Mouse (Mus musculus) kidney, embryonic 14.5 days (tissue): ENCODE data around the gene Myl12a. TPM values are rescaled to one million over a fixed set of nuclear protein-coding genes. Genes with fewer than 3 reads are reported as not detected.
"Not testable (repeated sequence)": the region's sequence is repeated elsewhere in the genome, so short reads cannot be mapped to it uniquely, and the experiment has no call there.

ENCODE experiments used
- ATAC-seq: fragments of 200-750 bp; cut with Nextera tagmentation; 2 replicates; pipeline ENCODE4 v1.8.0; 2017; ENCODE audit warnings: moderate number of reproducible peaks, mild to moderate bottlenecking, moderate TSS enrichment, moderate library complexity; ENCODE audit not compliant: low FRiP score, low TSS enrichment
- H3K27ac ChIP-seq: fragments of 300-500 bp; sonication (generic); 2 replicates; pipeline ENCODE4 v1.5.1; 2014; ENCODE audit warnings: low read depth, mild to moderate bottlenecking, low read length, moderate library complexity, mixed read lengths
- H3K27me3 ChIP-seq: fragments of 300-500 bp; sonication (generic); 2 replicates; pipeline ENCODE4 v1.6.1; 2014; ENCODE audit warnings: mild to moderate bottlenecking, low read length; ENCODE audit not compliant: control insufficient read depth, insufficient read depth
- H3K36me3 ChIP-seq: fragments of 300-500 bp; sonication (generic); 2 replicates; pipeline ENCODE4 v1.6.1; 2014; ENCODE audit warnings: low read length, mixed read lengths; ENCODE audit not compliant: control insufficient read depth, insufficient read depth
- H3K4me1 ChIP-seq: fragments of 300-500 bp; sonication (generic); 2 replicates; pipeline ENCODE4 v1.6.1; 2014; ENCODE audit warnings: low read length, mixed read lengths; ENCODE audit not compliant: control insufficient read depth, insufficient read depth
- H3K4me2 ChIP-seq: fragments of 300-500 bp; sonication (generic); replicated peaks from 2 replicates; pipeline ENCODE4 v1.6.1; 2014; ENCODE audit warnings: low read depth, mild to moderate bottlenecking, low read length
- H3K4me3 ChIP-seq: fragments of 300-500 bp; sonication (generic); 2 replicates; pipeline ENCODE4 v1.5.1; 2014; ENCODE audit warnings: mild to moderate bottlenecking, low read length
- H3K9ac ChIP-seq: fragments of 300-500 bp; sonication (generic); 2 replicates; pipeline ENCODE4 v1.6.1; 2014; ENCODE audit warnings: low read depth, mild to moderate bottlenecking, low read length, moderate library complexity
- H3K9me3 ChIP-seq: fragments of 300-500 bp; sonication (generic); 2 replicates; pipeline ENCODE4 v1.6.1; 2016; ENCODE audit warnings: low read length; ENCODE audit not compliant: control insufficient read depth
- WGBS: fragments of 180-500 bp; shearing (Covaris S2); extraction: QIAGEN DNeasy Blood & Tissue Kit; methylation state at CpG from one replicate; pipeline ENCODE4 v1.1.7; 2014; 5-methylcytosine and 5-hydroxymethylcytosine counted together
- polyA plus RNA-seq: library from polyadenylated mRNA; unstranded; fragments of >200 nt; fragmentation: Nextera tagmentation; extraction: Ambion mirVana; gene quantifications from 2 replicates; pipeline ENCODE4 v1.2.1, GENCODE M21; 2014

Gene Myl12a
- polyA plus RNA-seq, 1 experiment from 2014 or later: 648 TPM

DNA sequence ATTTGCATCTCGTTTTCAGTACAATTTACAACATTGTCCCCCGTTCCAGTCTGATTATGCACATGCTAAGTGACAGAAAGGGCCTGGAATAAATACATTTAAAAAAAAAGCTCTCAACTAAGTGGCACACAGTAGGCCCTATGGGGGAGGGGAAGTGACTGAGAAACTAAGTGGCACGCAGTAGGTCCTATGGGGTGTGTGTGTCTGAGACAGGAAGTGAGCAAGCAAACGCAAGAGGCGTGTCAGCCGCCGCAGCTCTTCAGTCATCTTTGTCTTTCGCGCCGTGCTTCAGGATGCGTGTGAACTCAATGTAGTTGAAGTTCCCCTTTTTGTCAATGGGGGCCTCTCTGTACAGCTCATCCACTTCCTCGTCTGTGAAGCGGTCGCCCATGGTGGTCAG is 28.6 kb downstream of the Myl12a start:
- H3K27ac ChIP-seq, ATAC-seq, H3K27me3 ChIP-seq, H3K4me2 ChIP-seq, H3K9me3 ChIP-seq, H3K4me3 ChIP-seq, H3K9ac ChIP-seq, H3K4me1 ChIP-seq: not testable (repeated sequence)
- H3K36me3 ChIP-seq: peaks cover 41% of the 10 kb centered on the region
- 91% methylated on average over 14 of the region's 14 CpGs for WGBS

DNA sequence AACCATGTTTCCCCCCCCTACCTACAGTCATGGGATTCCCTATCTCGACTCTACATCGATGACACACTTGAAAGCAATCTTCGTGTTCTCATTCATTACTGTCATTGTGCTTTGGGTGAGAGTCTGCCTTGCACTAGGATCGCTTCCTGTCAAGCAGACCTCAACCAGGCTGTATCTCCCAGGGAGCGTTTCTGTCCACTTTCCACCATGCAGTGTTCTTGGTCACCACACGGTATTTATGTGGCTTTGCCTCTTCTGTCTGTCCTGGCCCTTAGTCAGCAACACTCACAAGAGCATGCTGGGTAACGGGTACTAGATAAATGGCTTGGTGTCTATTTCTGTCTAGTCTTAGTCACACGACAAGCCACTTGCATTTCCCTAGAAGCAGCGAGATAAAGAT is 29.3 kb downstream of the Myl12a start:
- 84% methylated on average over 9 of the region's 9 CpGs for WGBS
- no peak overlapping the region for H3K4me3 ChIP-seq
- no peak for ATAC-seq

DNA sequence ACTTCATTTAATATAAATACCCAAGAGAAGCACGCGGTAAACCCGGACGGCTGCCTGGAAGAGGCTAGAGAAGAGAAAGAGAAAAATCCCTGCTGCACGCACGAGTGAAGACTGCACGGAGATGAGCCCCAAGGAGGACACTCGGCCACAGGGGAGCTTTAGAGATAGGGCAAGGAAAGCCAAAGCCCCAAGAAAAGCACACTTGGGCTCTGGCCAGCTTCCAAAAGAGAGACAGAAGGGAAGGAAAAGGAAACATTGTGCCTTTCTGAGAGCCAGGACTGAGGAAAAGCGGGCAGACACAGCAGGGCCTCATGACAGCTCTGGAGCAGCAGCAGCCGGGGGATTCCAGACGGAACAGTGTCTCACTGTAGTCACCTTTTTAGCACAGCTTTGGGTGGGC is 31.5 kb downstream of the Myl12a start:
- H3K36me3 ChIP-seq: peaks cover 33% of the 10 kb centered on the region
- no peak for ATAC-seq
- no peak overlapping the region for H3K4me3 ChIP-seq
- no peak overlapping the region for H3K27ac ChIP-seq
- H3K9me3 ChIP-seq: no peaks in the 10 kb centered on the region
- no peak overlapping the region for H3K4me2 ChIP-seq
- no peaks in the 10 kb centered on the region for H3K27me3 ChIP-seq
- H3K4me1 ChIP-seq: no peaks in the 10 kb centered on the region
- 0 out of 2 replicates have a peak overlapping the region, but pooled peaks have one; percentile 2 for H3K9ac ChIP-seq
- WGBS: 79% methylated on average over 11 of the region's 11 CpGs

More for the DNA sequence above, 29.3 kb downstream of the Myl12a start:
- Histone ChIP-seq H3K9ac (no peak overlapping the region), H3K36me3 (peaks cover 41% of the 10 kb centered on the region), H3K4me2 (no peak overlapping the region), H3K27ac (no peak overlapping the region), H3K4me1 (no peaks in the 10 kb centered on the region), H3K27me3 (no peaks in the 10 kb centered on the region), H3K9me3 (no peaks in the 10 kb centered on the region)

DNA sequence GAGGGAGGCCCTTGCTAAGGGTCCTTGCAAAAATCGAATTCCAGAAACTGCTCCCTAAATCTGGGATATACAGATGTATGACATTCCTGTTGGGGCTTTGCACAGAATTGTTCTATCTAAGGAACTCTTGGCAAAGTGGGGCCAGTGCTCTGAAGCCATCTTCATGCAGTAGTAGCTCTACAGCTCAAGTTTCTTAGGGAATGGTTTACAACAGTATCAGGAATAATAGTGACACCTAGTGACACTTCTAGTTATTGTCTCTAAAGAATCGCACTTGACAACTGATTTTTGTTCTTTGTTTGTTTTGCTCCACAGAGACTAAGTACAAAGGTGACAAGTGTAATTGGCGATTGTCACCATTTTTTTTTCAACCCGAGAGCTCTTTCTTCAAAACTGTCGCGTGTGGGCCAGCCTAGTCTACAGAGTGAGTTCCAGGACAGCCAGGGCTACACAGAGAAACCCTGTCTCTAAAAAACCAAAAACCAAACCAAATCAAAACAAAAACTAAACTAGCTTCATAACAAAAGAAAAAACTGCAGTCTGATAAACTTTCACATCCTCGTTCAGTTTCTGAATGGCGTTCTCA is 34.0 kb downstream of the Myl12a start:
- H3K9ac ChIP-seq: no peak overlapping the region
- no peaks in the 10 kb centered on the region for H3K9me3 ChIP-seq

DNA sequence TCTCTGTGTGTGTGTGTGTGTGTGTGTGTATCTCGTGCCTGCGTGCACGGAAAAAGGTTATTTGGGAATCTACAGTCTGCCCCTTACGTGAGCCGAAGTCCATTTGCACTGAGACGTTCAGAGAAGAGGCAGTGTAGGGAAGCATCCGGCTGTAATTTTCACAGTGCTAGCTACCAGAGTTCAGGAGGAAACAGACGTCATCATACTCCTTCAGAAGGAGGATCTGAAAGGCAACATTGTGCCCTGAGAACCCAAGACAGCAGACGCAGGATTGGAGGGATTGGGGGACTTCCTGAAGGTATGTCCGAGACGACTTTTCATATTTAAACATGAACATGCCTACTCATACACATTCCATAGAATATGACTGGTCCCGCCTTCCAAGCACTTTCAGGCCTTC is 35.0 kb downstream of the Myl12a start:
- Histone ChIP-seq H3K27me3 (no peaks in the 10 kb centered on the region), H3K4me3 (no peak overlapping the region), H3K27ac (no peak overlapping the region), H3K9me3 (no peaks in the 10 kb centered on the region), H3K4me2 (no peak overlapping the region), H3K9ac (no peak overlapping the region), H3K4me1 (no peaks in the 10 kb centered on the region), H3K36me3 (no peaks in the 10 kb centered on the region)
- ATAC-seq: no peak
- 56% methylated on average over 12 of the region's 12 CpGs for WGBS

More for the DNA sequence above, 34.0 kb downstream of the Myl12a start:
- H3K36me3 ChIP-seq: peaks cover 8% of the 10 kb centered on the region
- no peak overlapping the region for H3K4me3 ChIP-seq
- H3K27me3 ChIP-seq: no peaks in the 10 kb centered on the region
- H3K4me2 ChIP-seq: no peak overlapping the region
- H3K27ac ChIP-seq: no peak overlapping the region
- 21% methylated on average over 8 of the region's 8 CpGs for WGBS
- no peaks in the 10 kb centered on the region for H3K4me1 ChIP-seq
- peak; percentile 26; the same call in 1 of the 2 replicates for ATAC-seq

DNA sequence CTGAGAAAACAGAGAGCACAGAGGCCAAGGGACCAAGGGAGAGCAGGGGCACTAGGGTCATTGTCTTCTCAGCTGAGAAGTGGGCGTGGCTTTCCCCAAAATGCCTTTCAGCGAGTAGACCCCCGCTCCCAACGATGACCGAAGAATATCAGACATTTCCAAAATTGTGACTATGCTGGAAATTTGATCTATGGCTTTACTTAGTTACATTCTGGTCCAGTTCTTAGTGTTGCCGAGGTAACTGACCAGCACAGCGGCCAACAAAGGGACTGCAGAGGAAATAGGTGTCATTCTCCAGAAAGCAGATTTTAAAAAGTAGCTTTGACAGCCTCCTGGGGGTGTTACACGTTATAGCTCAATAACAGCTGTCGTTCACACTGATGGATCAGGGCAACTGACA is 35.5 kb downstream of the Myl12a start:
- no peaks in the 10 kb centered on the region for H3K27me3 ChIP-seq
- 46% methylated on average over 9 of the region's 9 CpGs for WGBS

DNA sequence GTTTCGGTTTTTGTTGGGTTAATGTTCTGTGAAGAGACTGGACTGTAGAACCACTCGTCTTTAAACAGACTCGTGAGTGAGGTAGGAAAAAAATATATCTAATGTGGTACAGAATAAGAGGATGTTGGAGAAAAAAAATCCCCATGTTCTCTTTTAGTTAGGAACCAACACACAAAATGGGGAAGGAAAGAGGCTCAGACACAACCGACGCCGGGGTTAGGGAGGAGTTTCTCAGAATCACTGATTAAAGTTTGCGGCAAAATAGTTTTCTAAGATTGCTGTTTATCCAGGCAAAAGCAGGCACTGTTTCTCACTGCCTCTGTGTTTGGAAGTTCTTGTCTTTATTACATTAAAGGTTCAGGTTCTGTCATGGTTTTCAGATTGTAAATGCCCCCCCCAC is 36.6 kb downstream of the Myl12a start:
- Histone ChIP-seq H3K9ac (no peak overlapping the region), H3K27me3 (no peaks in the 10 kb centered on the region), H3K4me1 (no peaks in the 10 kb centered on the region), H3K4me3 (no peak overlapping the region), H3K27ac (no peak overlapping the region), H3K9me3 (no peaks in the 10 kb centered on the region), H3K36me3 (no peaks in the 10 kb centered on the region), H3K4me2 (no peak overlapping the region)
- no peak for ATAC-seq
- 73% methylated on average over 7 of the region's 7 CpGs for WGBS

More for the DNA sequence above, 35.5 kb downstream of the Myl12a start:
- no peak overlapping the region for H3K4me3 ChIP-seq
- no peak overlapping the region for H3K9ac ChIP-seq
- ATAC-seq: no peak
- H3K4me1 ChIP-seq: no peaks in the 10 kb centered on the region
- no peaks in the 10 kb centered on the region for H3K36me3 ChIP-seq
- no peak overlapping the region for H3K27ac ChIP-seq
- H3K9me3 ChIP-seq: no peaks in the 10 kb centered on the region
- H3K4me2 ChIP-seq: no peak overlapping the region

DNA sequence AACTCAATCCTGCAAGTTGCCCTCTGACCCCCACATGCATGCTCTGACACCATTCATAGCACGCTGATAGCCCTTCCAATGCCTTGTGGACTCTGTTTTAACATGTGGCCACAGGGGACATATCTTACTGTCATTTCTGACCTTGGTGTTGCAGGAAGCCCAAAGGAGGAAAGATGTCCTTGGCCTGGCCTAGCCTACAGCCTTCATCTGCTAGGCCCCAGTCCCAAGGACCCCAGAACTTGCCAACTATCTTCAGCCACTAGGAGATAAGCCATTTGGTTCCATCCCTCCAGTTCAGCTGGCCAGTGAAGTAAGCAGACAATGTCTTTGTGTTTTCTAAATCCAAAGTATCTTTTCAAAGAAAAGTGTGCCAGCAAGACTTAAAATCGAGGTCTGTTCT is 37.4 kb downstream of the Myl12a start:
- Histone ChIP-seq H3K9ac (no peak overlapping the region), H3K4me2 (no peak overlapping the region)

DNA sequence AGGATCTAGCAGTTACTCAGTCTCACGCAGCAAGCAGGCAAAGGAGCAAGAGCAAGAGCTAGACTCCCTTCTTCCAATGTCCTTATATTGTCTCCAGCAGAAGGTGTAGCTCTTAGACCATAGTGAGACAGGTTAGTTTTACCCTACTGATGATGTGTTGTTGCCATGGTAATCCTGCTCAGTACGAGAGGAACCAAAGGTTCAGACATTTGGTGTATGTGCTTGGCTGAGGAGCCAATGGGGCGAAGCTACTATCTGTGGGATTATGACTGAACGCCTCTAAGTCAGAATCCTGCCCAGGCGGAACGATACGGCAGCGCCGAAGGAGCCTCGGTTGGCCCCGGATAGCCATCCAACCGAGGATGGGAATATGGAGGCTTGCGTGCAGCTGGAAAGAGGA is 39.1 kb downstream of the Myl12a start:
- H3K27ac ChIP-seq: not testable (repeated sequence)
- peak; percentile 100 for ATAC-seq
- 76% methylated on average over 12 of the region's 13 CpGs for WGBS

More for the DNA sequence above, 37.4 kb downstream of the Myl12a start:
- H3K36me3 ChIP-seq: no peaks in the 10 kb centered on the region
- H3K27ac ChIP-seq: no peak overlapping the region
- no peaks in the 10 kb centered on the region for H3K4me1 ChIP-seq
- no peaks in the 10 kb centered on the region for H3K27me3 ChIP-seq
- WGBS: 78% methylated on average over 2 of the region's 2 CpGs
- H3K9me3 ChIP-seq: no peaks in the 10 kb centered on the region
- no peak overlapping the region for H3K4me3 ChIP-seq
- no peak for ATAC-seq

More for the DNA sequence above, 39.1 kb downstream of the Myl12a start:
- not testable (repeated sequence) for H3K27me3 ChIP-seq, H3K4me1 ChIP-seq, H3K36me3 ChIP-seq, H3K9me3 ChIP-seq, H3K4me3 ChIP-seq, H3K9ac ChIP-seq, H3K4me2 ChIP-seq
